Mouse (Mus musculus) embryonic stem cell, embryonic (primary cell): ENCODE data around the gene Cenpt.

Experiments
- CTCF ChIA-PET, 4 experiments: fragments of 300-600 bp in 2 of 4; fragments of 350-600 bp in 2 of 4; sonication (Branson Sonifier 250); formaldehyde crosslinking; loops; one replicate each; lab custom pipeline; 2022; ENCODE audit warnings: inconsistent platforms in 2 of 4; lab: Charles Lee
- POLR2A ChIA-PET, 4 experiments: fragments of 300-600 bp in 2 of 4; fragments of 350-600 bp in 2 of 4; sonication (Branson Sonifier 250); formaldehyde crosslinking; loops; one replicate each; lab custom pipeline; 2022; ENCODE audit warnings: antibody characterized with exemption in 4 of 4, inconsistent platforms in 1 of 4; lab: Charles Lee

Cenpt gene

DNA sequence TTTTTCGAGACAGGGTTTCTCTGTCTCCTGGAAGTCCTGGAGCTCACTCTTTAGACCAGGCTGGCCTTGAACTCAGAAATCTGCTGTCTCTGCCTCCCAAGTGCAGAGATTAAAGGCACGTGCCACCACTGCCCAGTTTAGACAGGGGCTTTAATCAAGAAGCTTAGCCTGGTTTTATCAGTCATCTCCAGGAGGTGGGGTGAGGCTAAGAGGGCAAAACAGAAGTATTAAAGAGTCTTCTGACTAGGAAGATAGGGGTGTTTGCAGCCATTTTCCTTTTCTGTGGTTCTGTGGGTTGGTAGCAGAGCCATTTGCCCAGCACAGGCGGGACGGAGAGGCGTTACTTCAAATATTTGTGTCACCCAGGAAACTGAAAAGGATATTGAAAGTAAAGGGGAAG lies 6.2 kb upstream of the Cenpt start:
- ChIA-PET CTCF (interaction anchor here in 2 of 4 experiments (0.6 to 1.2 kb wide), 4 partner anchors 24 to 152 kb away, joined by 3 to 9 read pairs (median 4); partner anchors contain the start of genes Ddx28 (in 1 of the 2) and Nrn1l (in 1 of the 2)), POLR2A (interaction anchor here in 3 of 4 experiments (0.5 to 4.7 kb wide), 33 partner anchors 8 to 224 kb away, joined by 3 to 58 read pairs (median 6); partner anchors contain the start of genes Ranbp10 (in 3 of the 3), Tsnaxip1 (in 3 of the 3), Edc4 (in 2 of the 3) and Acd (in 1 of the 3))

DNA sequence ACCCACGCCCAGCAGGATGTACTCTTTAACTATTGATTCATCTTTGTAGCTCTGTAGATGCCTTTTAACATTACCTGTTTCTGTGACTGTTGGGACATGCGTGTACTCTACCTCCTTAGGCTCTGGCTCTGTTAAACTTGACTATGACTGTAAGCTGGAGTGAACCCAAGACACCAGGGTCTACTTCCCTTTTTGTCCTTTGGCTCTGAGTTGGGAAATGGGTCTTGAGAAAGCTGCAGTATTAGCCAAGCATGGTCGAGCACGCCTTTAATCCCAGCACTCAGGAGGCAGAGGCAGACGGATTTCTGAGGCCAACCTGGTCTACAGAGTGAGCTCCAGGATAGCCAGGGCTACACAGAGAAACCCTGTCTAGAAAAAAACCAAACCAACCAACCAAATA lies 5.4 kb upstream of the Cenpt start:
- CTCF ChIA-PET, result interaction anchor here in 2 of 4 experiments (0.6 to 1.0 kb wide), 3 partner anchors 23 to 153 kb away, joined by 3 to 9 read pairs (median 6); partner anchors contain the start of gene Ddx28 (in 1 of the 2)
- POLR2A ChIA-PET, result interaction anchor here in 3 of 4 experiments (0.6 to 4.7 kb wide), 10 partner anchors 9 to 135 kb away, joined by 3 to 58 read pairs (median 7); partner anchors contain the start of genes Edc4 (in 2 of the 3), Gfod2 (in 1 of the 3) and Pskh1 (in 1 of the 3)

DNA sequence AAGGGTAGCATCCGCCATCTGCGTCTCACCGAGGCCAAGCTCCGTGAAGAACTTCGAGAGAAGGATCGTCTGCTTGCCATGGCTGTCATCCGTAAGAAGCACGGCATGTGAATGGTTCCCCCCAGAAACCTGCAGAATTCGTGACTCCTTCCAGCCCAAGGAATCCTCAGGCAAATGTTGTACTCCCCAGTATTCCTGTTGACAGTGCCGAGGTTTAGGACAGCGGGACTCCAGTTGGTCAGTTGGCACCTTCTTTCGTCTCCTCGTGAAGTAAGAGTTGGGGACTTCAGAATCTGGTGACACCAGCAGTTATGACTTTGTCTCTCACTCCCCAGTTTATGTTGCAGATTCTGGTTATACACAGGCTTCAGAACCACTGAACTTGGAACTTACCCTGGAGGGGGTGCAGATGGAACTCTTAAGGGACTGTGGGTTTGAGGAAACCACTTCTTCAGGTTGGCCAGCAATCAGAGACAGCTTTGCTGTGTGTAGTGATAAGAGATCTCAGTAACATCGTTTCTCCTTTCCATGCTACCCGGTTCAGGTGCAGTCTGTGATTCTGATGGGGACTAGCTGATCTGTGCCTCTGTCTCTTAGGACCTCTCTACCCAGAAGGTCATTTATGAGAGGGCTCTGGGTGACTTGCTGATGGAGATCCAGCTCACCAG lies 3.2 kb upstream of the Cenpt start:
- ChIA-PET CTCF (interaction anchor here in 2 of 4 experiments (0.7 to 2.4 kb wide), 5 partner anchors 10 to 259 kb away, joined by 3 to 28 read pairs (median 4); partner anchors contain the start of gene Enkd1 (in 1 of the 2)), POLR2A (interaction anchor here in 3 of 4 experiments (0.6 to 3.6 kb wide), 21 partner anchors 9 to 281 kb away, joined by 3 to 37 read pairs (median 5); partner anchors contain the start of genes Pskh1 (in 2 of the 3), Ranbp10 (in 2 of the 3), Edc4 (in 1 of the 3) and Gfod2 (in 1 of the 3))

DNA sequence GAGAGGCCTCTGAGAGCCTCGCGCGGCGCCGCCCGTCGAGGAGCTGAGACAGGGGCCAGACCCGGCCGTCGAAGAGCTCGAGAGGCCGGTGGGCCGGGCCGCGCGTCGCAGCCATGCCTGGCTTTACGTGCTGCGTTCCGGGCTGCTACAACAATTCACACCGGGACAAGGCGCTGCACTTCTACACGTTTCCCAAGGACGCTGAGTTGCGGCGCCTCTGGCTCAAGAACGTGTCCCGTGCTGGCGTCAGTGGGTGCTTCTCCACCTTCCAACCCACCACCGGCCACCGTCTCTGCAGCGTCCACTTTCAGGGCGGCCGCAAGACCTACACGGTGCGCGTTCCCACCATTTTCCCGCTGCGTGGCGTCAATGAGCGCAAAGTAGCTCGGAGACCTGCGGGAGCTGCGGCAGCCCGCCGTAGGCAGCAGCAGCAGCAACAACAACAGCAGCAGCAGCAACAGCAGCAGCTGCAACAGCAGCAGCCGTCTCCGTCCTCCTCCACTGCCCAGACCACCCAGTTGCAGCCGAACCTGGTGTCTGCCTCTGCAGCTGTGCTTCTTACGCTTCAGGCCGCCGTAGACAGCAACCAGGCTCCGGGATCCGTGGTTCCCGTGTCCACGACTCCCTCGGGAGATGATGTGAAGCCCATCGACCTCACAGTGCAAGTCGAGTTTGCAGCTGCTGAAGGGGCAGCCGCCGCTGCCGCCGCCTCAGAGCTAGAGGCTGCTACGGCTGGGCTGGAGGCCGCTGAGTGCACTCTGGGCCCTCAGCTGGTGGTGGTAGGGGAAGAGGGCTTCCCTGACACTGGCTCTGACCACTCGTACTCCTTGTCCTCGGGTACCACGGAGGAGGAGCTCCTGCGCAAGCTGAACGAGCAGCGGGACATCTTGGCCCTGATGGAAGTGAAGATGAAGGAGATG lies 2.4 kb upstream of the Cenpt start:
- CTCF ChIA-PET, result interaction anchor here (0.9 to 2.4 kb wide), 15 partner anchors 8 to 300 kb away, joined by 3 to 28 read pairs (median 4); partner anchors contain the start of genes Enkd1 (in 1 of the 4), Ranbp10 (in 1 of the 4) and Tsnaxip1 (in 1 of the 4)
- POLR2A ChIA-PET, result interaction anchor here (0.5 to 3.6 kb wide), 45 partner anchors 9 to 313 kb away, joined by 3 to 37 read pairs (median 4); partner anchors contain the start of genes Ranbp10 (in 3 of the 4), Pskh1 (in 2 of the 4), Tsnaxip1 (in 2 of the 4) and Acd (in 1 of the 4)

DNA sequence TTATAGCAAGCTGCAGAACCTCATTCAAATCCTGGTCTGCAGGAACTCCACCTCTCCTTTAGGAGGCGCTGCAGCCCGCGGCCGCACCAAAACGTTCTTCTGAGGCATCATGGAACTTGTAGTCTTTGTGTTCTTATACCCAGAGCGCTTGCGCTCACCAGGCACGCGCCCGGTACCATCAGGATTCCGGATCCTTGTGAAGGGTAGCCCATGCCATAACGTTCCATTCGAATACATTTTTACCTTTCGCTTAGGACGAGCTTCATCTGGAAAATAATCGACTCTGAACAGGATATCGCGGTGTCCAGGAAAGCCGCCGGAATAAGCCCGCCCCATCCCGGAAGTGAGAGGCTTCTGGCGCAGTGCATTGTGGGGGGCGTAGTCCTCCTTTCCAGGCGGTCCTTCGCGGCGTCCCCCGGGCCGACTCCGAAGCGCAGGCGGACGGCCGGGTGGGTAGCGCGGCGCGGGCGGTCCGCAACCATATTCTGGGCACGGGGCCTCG lies 1.7 kb upstream of the Cenpt start, which contains the start of gene Thap11:
Gene Thap11, plus strand, starts transcription at position 418 of the 502 bp plus-strand sequence.
- ChIA-PET POLR2A (interaction anchor here (0.6 to 3.6 kb wide), 49 partner anchors 9 to 1593 kb away, joined by 3 to 37 read pairs (median 4); partner anchors contain the start of genes Ranbp10 (in 3 of the 4), Tsnaxip1 (in 3 of the 4), Gfod2 (in 2 of the 4) and Pskh1 (in 2 of the 4)), CTCF (interaction anchor here (0.6 to 2.4 kb wide), 27 partner anchors 8 to 371 kb away, joined by 3 to 28 read pairs (median 4); partner anchors contain the start of genes Ranbp10 (in 2 of the 4), Ddx28 (in 1 of the 4), Nrn1l (in 1 of the 4) and Tsnaxip1 (in 1 of the 4))

DNA sequence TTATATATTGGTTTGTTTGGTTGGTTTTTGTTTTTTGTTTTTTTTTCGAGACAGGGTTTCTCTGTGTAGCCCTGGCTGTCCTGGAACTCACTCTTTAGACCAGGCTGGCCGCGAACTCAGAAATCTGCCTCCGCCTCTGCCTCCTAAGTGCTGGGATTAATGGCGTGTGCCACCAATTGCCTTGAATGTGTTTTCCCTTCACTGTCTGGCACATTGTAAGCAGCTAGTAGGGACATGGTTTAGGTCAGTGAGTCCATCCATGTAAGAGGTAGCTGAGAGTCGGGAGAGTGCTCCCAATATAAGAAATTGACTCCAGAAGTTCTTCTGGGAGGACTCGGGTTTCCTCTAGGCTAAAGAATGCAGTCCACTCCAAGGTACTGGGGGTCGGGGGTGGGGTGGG lies 1.2 kb upstream of the Cenpt start:
- ChIA-PET POLR2A (interaction anchor here (0.6 to 3.6 kb wide), 44 partner anchors 10 to 1594 kb away, joined by 3 to 37 read pairs (median 4); partner anchors contain the start of genes Ranbp10 (in 3 of the 4), Tsnaxip1 (in 3 of the 4), Pskh1 (in 2 of the 4) and Acd (in 1 of the 4)), CTCF (interaction anchor here (0.6 to 2.4 kb wide), 26 partner anchors 8 to 371 kb away, joined by 3 to 28 read pairs (median 4); partner anchors contain the start of genes Ranbp10 (in 2 of the 4), Ddx28 (in 1 of the 4), Nrn1l (in 1 of the 4) and Tsnaxip1 (in 1 of the 4))

DNA sequence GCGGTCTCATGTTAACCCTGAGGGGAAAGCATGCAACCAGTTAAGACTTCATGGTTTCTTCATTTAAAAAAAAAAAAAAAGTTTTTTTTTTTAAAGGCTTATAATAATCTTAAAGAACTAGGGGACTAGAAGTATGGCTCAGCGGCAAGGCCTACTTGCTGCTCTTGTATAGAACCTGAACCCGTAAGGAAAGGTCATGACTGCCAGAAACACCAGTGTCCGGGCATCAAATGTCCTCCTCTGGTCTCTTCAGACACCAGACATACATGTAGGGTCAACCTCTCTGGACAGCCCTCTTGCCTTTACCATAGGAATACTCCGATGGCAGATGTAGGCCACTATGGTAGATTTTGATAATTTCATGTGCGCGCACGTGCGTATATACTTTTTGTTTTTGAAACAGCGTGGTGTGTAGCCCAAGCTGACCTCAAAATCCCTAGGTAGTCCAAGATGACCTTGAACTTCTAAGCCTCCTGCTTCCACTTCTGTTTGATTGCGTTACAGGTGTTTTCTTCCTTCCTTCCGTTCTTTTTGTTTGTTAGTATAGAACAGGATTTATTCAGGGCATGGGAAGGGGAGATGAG lies 840 bp downstream of the Cenpt start:
- CTCF ChIA-PET, result interaction anchor here in 1 of 4 experiments (1.0 to 1.1 kb wide), 2 partner anchors 8 to 17 kb away, joined by 4 to 5 read pairs; partner anchors contain the start of gene Nutf2
- POLR2A ChIA-PET, result interaction anchor here (0.5 to 2.8 kb wide), 35 partner anchors 8 to 941 kb away, joined by 3 to 45 read pairs (median 3); partner anchors contain the start of genes Nutf2 (in 3 of the 4), Ranbp10 (in 3 of the 4), Tsnaxip1 (in 2 of the 4) and Edc4 (in 1 of the 4)

DNA sequence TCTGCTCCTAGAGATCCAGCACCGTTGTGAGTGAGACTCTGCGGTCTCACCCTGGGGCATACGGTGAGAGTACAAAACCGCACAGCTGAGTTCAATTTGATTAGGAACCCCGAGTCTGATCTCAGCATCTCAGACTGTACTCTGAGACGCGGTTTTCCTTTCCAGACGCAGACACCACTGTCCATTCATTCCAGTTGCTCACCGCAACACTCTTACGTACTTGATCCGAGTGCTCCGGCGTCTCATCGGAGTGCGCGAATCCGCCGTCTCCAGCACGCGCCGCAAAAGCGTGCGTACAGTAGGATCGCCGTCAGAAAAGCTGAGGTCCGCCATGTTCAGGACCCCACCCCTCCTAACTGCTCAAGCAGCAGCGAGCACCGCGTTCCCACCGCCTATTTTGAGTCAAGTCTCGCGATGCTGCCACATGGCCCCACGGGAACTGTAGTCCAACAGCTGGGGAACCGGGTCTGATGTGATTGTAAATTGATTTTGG lies 1.4 kb downstream of the Cenpt start:
- POLR2A ChIA-PET, result interaction anchor here (0.5 to 2.8 kb wide), 36 partner anchors 8 to 942 kb away, joined by 3 to 45 read pairs (median 3); partner anchors contain the start of genes Nutf2 (in 3 of the 4), Ranbp10 (in 3 of the 4), Tsnaxip1 (in 2 of the 4) and Edc4 (in 1 of the 4)

DNA sequence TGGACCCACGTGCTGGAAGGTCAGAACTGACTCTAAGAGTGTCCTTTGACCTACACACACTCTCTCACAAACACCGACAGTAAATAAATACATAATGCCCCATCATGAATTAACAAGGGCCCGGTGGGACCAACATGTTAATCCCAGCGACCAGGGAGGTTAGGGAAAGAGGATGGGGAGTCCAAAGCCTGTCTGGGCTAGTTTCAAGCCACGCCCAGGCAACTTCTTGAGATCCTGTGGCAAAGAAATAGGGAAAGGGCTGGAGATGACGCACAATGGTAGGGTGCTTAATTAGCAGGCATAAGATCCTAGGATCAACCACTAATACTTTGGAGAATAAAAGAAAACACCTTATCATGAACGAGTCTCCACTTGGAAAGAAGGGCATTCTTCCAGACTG lies 2.5 kb downstream of the Cenpt start:
- CTCF ChIA-PET, result no interaction called here
- POLR2A ChIA-PET, result interaction anchor here in 2 of 4 experiments (0.5 to 2.8 kb wide), 14 partner anchors 9 to 714 kb away, joined by 3 to 45 read pairs (median 6); partner anchors contain the start of genes Nutf2 (in 2 of the 2), Pskh1 (in 1 of the 2), Ranbp10 (in 1 of the 2) and Tsnaxip1 (in 1 of the 2)

More for the DNA sequence above, 1.4 kb downstream of the Cenpt start:
- CTCF ChIA-PET, result interaction anchor here in 2 of 4 experiments (0.6 to 1.1 kb wide), 3 partner anchors 9 to 147 kb away, joined by 3 to 5 read pairs (median 4); partner anchors contain the start of gene Nutf2 (in 1 of the 2)

DNA sequence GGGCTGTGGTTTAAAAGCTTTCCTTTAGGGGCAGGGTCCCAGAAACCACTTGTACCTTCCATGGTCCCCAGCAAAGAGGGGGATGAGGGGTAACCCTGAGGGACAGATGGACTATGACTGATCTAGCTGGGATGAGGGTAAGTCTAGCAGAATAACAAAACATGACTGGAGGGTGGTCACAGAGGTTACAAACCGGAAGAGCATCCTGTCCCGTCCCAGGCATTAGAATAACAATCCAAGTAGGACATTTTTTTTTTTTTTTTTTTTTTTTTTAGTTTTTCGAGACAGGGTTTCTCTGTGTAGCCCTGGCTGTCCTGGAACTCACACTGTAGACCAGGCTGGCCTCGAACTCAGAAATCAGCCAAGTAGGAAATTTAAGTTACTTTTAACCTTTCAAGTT lies 3.1 kb downstream of the Cenpt start:
- ChIA-PET POLR2A (interaction anchor here in 2 of 4 experiments (0.5 to 2.8 kb wide), 12 partner anchors 9 to 714 kb away, joined by 3 to 45 read pairs (median 4); partner anchors contain the start of genes Nutf2 (in 2 of the 2), Ranbp10 (in 1 of the 2) and Tsnaxip1 (in 1 of the 2)), CTCF (interaction anchor here in 1 of 4 experiments (1.2 kb wide), 1 partner anchor 12 kb away, joined by 3 read pairs; no protein-coding TSS in a partner anchor)

DNA sequence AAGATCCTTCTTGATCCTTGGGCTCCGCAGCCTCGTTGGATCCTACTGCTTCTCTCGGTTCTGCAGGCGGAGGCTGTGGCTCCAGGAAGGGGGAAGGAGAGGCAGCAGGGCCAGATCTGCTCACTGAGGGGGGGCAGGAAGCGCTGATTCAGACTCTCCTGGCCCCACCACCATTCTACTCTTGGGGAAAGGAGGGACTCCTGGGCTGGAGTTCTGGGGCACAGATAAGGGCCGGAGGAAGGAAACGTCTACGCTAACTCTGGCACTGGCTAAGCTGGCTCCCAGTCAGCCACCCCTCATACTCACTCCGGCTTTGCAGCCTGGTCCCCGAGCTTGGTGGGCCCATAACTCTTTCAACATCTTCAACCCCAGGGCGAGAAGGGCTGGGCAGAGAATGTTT lies 6.4 kb downstream of the Cenpt start:
- CTCF ChIA-PET, result interaction anchor here in 2 of 4 experiments (0.9 to 1.4 kb wide), 3 partner anchors 8 to 84 kb away, joined by 3 to 6 read pairs (median 4); no protein-coding TSS in a partner anchor
- POLR2A ChIA-PET, result interaction anchor here in 2 of 4 experiments (1.0 to 2.1 kb wide), 6 partner anchors 9 to 53 kb away, joined by 3 to 11 read pairs (median 4); partner anchors contain the start of genes Nutf2 (in 1 of the 2), Pskh1 (in 1 of the 2), Ranbp10 (in 1 of the 2) and Tsnaxip1 (in 1 of the 2)

DNA sequence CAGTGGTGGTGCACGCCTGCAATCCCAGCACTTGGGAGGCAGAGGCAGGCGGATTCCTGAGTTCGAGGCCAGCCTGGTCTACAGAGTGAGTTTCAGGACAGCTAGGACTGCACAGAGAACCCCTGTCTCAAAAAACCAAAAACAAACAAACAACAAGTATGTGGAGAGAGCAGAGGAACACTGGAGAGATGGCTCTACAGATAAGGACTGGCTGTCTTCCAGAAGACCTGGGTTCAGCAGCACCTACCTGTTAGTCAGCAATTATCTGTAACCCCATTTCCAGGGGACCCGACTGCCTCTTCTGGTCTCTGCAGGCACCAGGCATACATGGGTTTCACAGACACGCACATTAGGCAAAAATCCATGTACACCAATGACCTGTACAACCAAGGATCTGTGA lies 13.9 kb downstream of the Cenpt start:
- POLR2A ChIA-PET, result interaction anchor here in 2 of 4 experiments (0.6 to 2.3 kb wide), 2 partner anchors 21 to 1270 kb away, joined by 3 to 7 read pairs; partner anchors contain the start of gene Nutf2 (in 1 of the 2)

DNA sequence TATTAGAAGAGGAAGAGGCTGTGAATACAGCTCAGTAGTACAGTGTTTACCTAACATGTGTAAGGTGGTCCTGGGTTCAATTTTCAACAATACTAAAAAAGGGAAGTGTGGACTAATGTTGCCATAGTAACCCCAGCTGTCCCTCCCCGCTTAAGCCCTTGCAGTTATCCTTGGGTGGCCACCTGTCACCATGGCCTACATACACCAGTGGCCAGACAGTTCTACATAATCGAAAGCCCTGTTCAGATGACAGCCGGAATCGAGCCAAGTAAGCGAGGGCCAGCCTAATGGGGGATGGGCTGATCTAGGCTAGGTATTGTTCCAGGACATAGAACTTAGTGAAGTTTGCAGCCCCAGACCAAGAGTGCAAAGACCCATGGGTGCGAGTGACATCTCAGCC lies 16.1 kb downstream of the Cenpt start:
- POLR2A ChIA-PET, result interaction anchor here in 2 of 4 experiments (0.9 to 1.6 kb wide), 3 partner anchors 10 to 66 kb away, joined by 3 to 4 read pairs (median 4); partner anchors contain the start of genes Ranbp10 (in 2 of the 2) and Tsnaxip1 (in 1 of the 2)
- CTCF ChIA-PET, result no interaction called here

More for the DNA sequence above, 13.9 kb downstream of the Cenpt start:
- CTCF ChIA-PET, result interaction anchor here in 1 of 4 experiments (0.6 kb wide), 1 partner anchor 1620 kb away, joined by 4 read pairs; no protein-coding TSS in a partner anchor

DNA sequence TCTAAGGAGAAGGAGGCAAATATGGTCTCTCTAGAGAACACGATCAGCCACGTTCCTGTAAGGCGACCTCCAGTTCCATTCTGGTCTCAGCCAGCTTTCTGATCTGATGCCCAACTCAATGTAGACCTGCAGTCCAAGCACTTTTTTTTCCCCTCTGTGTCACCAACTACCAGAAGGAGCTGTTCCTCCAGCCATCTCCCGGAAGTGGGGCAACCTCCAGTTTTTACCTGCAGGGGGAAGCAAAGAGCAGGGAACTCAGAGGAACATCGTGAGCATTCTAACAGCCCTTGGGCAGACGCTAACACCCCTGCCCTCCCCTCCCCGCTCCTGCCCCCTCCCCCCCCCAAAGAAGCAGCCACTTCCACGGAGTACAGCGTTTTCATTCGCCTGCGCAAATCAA lies 17.8 kb downstream of the Cenpt start:
- CTCF ChIA-PET, result interaction anchor here (0.5 to 2.3 kb wide), 41 partner anchors 8 to 581 kb away, joined by 3 to 17 read pairs (median 4); partner anchors contain the start of genes Ranbp10 (in 3 of the 4), Thap11 (in 2 of the 4), Tsnaxip1 (in 2 of the 4) and Pskh1 (in 1 of the 4)
- POLR2A ChIA-PET, result interaction anchor here in 3 of 4 experiments (0.5 to 1.8 kb wide), 26 partner anchors 8 to 602 kb away, joined by 3 to 12 read pairs (median 4); partner anchors contain the start of genes Ranbp10 (in 3 of the 3), Nutf2 (in 2 of the 3), Pskh1 (in 2 of the 3) and Thap11 (in 2 of the 3)
